Mouse (Mus musculus) cerebellum, postnatal 25 days (tissue): ENCODE data around the gene Gpx3.
"Not testable (repeated sequence)": the region's sequence is repeated elsewhere in the genome, so short reads cannot be mapped to it uniquely, and the experiment has no call there.

ENCODE experiments used
- DNase-seq, 2 experiments: peaks; one replicate each; pipeline ENCODE4 v3.0.0; 2021; ENCODE audit warnings: mixed read lengths in 2 of 2

Gpx3 gene

DNA sequence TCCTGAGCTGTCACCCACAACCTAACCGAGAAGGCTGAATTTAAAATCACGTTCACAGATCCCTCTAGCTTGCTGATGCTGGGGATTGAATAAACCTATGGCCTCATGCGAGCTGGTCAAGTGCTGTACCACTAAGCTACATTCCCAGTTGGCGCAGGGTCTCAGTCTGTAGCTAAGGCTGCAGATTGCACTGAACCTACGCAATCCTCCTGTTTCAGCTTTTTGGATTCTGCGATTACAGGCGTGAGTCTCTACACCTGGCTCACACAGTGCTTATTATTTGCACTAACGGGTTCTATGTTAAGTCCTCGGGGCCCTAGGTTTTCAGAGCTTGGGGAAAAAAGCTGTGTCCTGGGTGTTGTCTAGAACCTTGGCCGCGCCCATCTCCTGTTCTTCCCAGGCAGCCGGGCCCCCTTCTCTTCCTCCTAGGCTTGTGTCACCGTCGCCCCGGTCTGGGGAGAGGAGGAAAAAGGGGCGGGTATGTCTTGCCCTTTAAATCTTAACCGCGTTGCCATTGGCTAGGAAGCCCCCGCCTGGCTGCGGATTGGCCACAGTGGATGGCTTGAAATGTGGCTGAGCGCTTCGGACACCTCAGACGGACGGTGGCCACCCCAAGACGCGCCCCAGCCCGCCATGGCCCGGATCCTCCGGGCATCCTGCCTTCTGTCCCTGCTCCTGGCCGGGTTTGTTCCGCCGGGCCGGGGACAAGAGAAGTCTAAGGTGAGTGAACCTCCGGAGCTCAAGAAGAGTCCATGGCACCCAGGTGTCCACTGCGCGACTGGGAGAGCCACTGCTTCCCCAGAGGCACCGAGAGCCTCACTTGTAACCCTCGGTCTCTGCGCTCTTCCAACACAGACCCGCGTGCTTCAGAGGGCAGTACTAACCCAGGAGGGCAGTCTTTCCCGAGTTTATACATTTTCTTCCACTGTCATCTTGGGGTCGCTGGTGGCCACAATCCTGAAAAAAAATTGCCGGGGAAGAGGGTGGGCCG lies at the start of gene Gpx3:
Gene Gpx3, plus strand, starts transcription at position 121 of the 991 bp plus-strand sequence.
- peak; percentile 79 to 85 for DNase-seq

DNA sequence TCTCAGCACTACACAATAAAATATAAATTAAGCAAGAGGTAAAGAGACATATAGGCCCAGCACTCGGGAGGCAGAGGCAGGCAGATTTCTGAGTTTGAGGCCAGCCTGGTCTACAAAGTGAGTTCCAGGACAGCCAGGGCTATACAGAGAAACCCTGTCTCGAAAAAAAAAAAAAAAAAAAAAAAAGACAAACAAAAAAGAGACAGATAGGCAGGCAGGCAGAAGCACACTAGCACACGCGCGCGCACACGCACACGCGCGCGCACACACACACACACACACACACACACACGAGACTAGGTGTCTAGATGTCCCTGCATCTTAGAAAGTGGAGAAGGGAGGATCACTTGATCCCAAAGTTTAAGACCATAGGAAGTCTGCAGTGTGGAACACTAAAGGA lies 43.4 kb upstream of the Gpx3 start:
- DNase-seq, result not testable (repeated sequence)

- no peak for DNase-seq
Measured at GRCm38 (mm10) chr11:54859322-54860165, 42.7 kb upstream of the Gpx3 start.

- DNase-seq, result peak; percentile 97 to 98
Measured at GRCm38 (mm10) chr11:54860256-54861038, 41.8 kb upstream of the Gpx3 start, which contains the start of gene Lyrm7. TSS of gene Lyrm7 (minus strand) at chr11:54860916.

DNA sequence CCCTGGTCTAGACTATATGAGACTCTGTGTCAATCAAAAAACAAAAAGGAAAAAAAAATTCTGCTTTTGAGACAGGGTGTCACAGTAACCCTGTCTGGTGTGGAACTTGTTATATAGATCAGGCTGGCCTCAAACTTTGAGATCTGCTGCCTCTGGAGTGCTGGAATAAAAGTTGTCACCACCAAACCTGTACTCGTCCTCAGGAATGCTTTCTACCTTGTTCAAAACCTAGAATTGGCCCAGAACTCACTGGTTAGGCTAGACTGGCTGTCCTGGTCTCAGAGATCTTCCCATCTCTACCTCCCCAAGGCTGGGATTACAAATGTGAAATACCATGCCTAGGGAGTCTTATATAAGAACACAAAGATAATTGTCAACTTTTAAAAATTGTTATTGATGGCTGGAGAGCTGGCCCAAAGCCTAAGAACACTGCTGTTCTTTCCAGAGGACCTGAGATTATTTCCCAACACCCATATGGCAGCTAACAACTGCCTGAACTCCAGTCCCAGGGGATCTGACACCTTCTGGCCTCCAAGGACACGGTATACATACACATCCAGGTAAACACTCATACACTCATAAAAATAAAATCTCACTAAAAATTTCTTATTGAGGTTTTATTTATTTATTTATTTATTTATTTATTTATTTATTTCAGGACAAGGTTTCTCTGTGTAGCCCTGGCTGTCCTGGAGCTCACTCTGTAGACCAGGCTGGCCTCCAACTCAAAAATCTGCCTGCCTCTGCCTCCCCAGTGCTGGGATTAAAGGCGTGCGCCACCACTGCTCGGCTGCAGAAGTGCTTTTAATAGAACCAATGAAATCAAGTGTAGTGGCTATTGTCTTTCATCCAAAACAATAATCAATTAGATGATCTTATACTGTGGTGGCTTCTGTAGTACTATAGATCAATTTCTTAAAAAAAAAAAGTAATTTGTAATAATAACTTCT lies 40.5 kb upstream of the Gpx3 start:
- DNase-seq, result no peak

GRCm38 (mm10) chr11:54862621-54863520 lies 39.4 kb upstream of the Gpx3 start:
- DNase-seq, result peak; percentile 72 to 80

- no peak for DNase-seq
Measured at GRCm38 (mm10) chr11:54865330-54866085, 36.7 kb upstream of the Gpx3 start.

GRCm38 (mm10) chr11:54866119-54867048 lies 35.9 kb upstream of the Gpx3 start, which contains the start of gene Hint1:
TSS of gene Hint1 (plus strand) at chr11:54866383.
- peak; percentile 97 to 98 for DNase-seq

- DNase-seq, result no peak
Measured at GRCm38 (mm10) chr11:54867049-54867385, 35.2 kb upstream of the Gpx3 start.

GRCm38 (mm10) chr11:54867903-54868434 lies 34.3 kb upstream of the Gpx3 start:
- peak in 1 of 2 experiments; percentile 42 for DNase-seq

GRCm38 (mm10) chr11:54868445-54868844 lies 33.8 kb upstream of the Gpx3 start:
- no peak for DNase-seq

DNA sequence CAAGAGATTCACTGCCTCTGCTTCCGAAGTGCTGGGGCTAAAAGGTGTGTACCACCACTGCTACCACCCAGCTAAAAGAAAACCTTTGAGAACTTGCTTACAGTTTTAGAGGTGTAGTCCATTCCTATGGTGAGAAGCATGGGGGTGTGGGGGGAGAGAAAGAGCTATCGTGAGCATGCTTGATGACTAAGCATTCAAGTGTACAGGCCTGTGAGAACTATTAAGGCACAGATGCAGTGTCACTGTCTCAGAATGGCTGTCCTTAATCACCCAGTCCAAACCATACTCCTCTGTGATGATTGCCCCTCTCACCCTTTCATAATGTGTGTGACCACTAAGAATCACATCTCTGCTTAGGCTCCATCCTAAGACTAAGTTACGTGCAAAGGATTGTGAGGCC lies 32.9 kb upstream of the Gpx3 start:
- DNase-seq, result no peak

DNA sequence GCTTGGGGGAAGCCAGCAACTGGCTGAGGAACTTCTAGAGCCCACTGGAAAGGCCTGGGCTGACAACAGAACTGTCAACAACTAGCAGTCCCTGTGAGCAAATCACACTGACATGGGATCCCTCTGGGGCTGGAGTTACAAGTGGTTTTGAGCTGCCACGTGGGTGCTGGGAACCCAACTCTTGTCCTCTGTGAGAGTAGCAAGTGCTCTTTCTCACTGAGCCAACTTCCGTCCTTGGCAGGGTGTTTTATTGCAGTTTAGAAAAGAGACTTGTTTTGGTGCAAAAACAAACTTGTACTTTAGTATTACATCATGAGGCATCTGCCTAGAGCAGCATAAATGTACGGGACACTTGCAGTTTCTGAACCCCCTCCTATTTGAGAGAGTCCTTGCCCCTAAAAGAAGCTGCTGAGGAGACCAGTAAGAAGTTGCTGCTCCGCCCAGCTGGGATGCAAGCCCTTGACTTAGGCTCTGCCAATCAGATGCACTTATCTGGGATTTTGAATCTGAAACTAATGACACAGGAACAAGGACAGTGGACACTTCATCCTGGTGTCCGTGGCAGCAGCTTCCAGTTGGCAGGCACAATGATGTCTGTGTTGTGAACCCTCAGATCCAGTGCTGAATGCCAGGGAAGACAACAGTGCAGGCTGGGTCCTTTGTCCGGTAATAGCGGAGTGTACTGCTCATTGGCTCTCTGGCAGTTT lies 30.3 kb upstream of the Gpx3 start:
- DNase-seq, result no peak

DNA sequence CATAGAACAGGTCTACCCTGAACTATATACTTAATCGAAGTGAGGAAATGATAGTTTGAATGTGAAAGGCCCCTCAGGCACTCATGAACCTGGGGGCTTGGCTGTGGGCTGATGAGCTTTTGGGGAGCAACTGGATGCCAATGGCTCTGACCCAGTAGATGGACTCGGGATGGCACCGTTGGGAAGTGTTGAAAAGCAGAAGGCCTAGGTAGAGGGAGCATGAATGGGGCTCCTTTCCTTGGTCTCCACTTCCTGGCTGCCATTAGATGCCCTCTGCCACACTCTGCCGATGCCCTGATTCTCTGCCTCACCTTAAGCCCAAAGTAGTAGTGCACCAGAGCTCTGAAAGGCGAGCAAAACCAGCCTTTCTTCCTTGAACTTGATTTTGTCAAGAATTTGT lies 26.2 kb upstream of the Gpx3 start:
- DNase-seq, result no peak

- DNase-seq, result no peak
Measured at GRCm38 (mm10) chr11:54878893-54879292, 23.4 kb upstream of the Gpx3 start.

DNA sequence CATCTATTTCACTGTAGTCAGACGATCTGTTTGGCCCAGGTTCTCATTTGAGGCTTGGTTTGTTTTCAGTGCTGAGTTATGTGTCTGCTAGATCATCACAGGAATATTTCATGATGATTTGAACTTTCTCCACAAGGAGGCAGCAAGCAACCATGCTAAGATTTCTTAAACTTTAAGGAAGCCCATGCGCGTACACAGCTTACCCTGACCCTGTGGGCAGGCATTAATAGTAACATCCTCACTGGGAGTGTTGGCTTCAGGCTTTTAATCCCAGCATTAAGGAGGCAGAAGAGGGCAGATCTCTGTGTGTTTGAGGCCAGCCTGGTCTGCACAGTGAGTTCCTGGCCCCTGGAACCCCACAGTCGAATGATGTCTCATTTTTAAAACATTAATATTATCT lies 22.8 kb upstream of the Gpx3 start:
- DNase-seq, result peak in 1 of 2 experiments; percentile 43

- DNase-seq, result no peak
Measured at GRCm38 (mm10) chr11:54879922-54880321, 22.3 kb upstream of the Gpx3 start.
